Mouse (Mus musculus) limb, embryonic 13.5 days (tissue): Measurements from ENCODE around the gene Frmd8. TPM values are rescaled to one million over a fixed set of nuclear protein-coding genes. Genes with fewer than 3 reads are reported as not detected.

Source experiments
- ATAC-seq: fragments of 200-750 bp; cut with Nextera tagmentation; 2 replicates; pipeline ENCODE4 v1.8.0; 2017; ENCODE audit warnings: low read depth, moderate number of reproducible peaks, moderate TSS enrichment; ENCODE audit not compliant: low FRiP score
- H3K27ac ChIP-seq: fragments of 300-500 bp; sonication (generic); 2 replicates; pipeline ENCODE4 v1.5.1; 2015; ENCODE audit warnings: inconsistent platforms, mild to moderate bottlenecking, moderate library complexity
- H3K27me3 ChIP-seq: fragments of 300-500 bp; sonication (generic); 2 replicates; pipeline ENCODE4 v1.6.1; 2015; ENCODE audit warnings: mild to moderate bottlenecking, inconsistent platforms
- H3K36me3 ChIP-seq: fragments of 300-500 bp; sonication (generic); 2 replicates; pipeline ENCODE4 v1.6.1; 2015; ENCODE audit warnings: inconsistent platforms, mild to moderate bottlenecking, moderate library complexity
- H3K4me1 ChIP-seq: fragments of 300-500 bp; sonication (generic); 2 replicates; pipeline ENCODE4 v1.6.1; 2015; ENCODE audit warnings: inconsistent platforms
- H3K4me2 ChIP-seq: fragments of 300-500 bp; sonication (generic); replicated peaks from 2 replicates; pipeline ENCODE4 v1.6.1; 2015; ENCODE audit warnings: inconsistent platforms, mild to moderate bottlenecking, moderate library complexity
- H3K4me3 ChIP-seq: fragments of 300-500 bp; sonication (generic); 2 replicates; pipeline ENCODE4 v1.5.1; 2015; ENCODE audit warnings: moderate library complexity, mild to moderate bottlenecking, inconsistent platforms
- H3K9ac ChIP-seq: fragments of 300-500 bp; sonication (generic); 2 replicates; pipeline ENCODE4 v1.6.1; 2015; ENCODE audit warnings: mild to moderate bottlenecking, inconsistent platforms
- H3K9me3 ChIP-seq: fragments of 300-500 bp; sonication (generic); 2 replicates; pipeline ENCODE4 v1.6.1; 2016; ENCODE audit warnings: inconsistent platforms
- WGBS: fragments of 180-500 bp; shearing (Covaris S2); methylation state at CpG from one replicate; pipeline ENCODE4 v1.1.7; 2015; 5-methylcytosine and 5-hydroxymethylcytosine counted together
- polyA plus RNA-seq: library from polyadenylated mRNA; unstranded; fragments of >200 nt; fragmentation: Nextera tagmentation; extraction: Ambion mirVana; gene quantifications from 2 replicates; pipeline ENCODE4 v1.2.1, GENCODE M21; 2015

Gene Frmd8
- polyA plus RNA-seq, 1 experiment from 2014 or later, result 32.2 TPM

GRCm38 (mm10) chr19:5863776-5864175 is 11.3 kb downstream of the Frmd8 start:
- H3K27me3 ChIP-seq, result no peaks in the 10 kb centered on the region
- peaks cover 100% of the 10 kb centered on the region for H3K36me3 ChIP-seq
- 96% methylated on average over 5 of the region's 5 CpGs for WGBS
- H3K4me3 ChIP-seq, result no peak overlapping the region
- ATAC-seq, result no peak
- H3K4me2 ChIP-seq, result no peak overlapping the region
- no peak overlapping the region for H3K27ac ChIP-seq
- H3K9me3 ChIP-seq, result peaks cover 5% of the 10 kb centered on the region; the same call in 1 of the 2 replicates
- H3K9ac ChIP-seq, result no peak overlapping the region
- no peaks in the 10 kb centered on the region for H3K4me1 ChIP-seq

GRCm38 (mm10) chr19:5862335-5863085 is 12.6 kb downstream of the Frmd8 start:
- 96% methylated on average over 14 of the region's 14 CpGs for WGBS
- Histone ChIP-seq H3K4me3 (no peak overlapping the region), H3K27me3 (no peaks in the 10 kb centered on the region), H3K9me3 (peaks cover 5% of the 10 kb centered on the region; the same call in 1 of the 2 replicates), H3K9ac (no peak overlapping the region), H3K36me3 (peaks cover 100% of the 10 kb centered on the region), H3K27ac (no peak overlapping the region), H3K4me2 (no peak overlapping the region), H3K4me1 (no peaks in the 10 kb centered on the region)
- ATAC-seq, result no peak

- Histone ChIP-seq H3K9ac (no peak overlapping the region), H3K36me3 (peaks cover 89% of the 10 kb centered on the region), H3K4me2 (no peak overlapping the region), H3K4me1 (no peaks in the 10 kb centered on the region), H3K27ac (no peak overlapping the region), H3K27me3 (no peaks in the 10 kb centered on the region), H3K4me3 (no peak overlapping the region), H3K9me3 (no peaks in the 10 kb centered on the region)
- WGBS, result 83% methylated on average over 9 of the region's 9 CpGs
- ATAC-seq, result no peak
These were observed 18.5 kb downstream of the Frmd8 start for GRCm38 (mm10) chr19:5856604-5857003.

GRCm38 (mm10) chr19:5852035-5852722 is 22.9 kb downstream of the Frmd8 start:
- 82% methylated on average over 12 of the region's 12 CpGs for WGBS
- H3K9me3 ChIP-seq, result no peaks in the 10 kb centered on the region
- H3K27me3 ChIP-seq, result no peaks in the 10 kb centered on the region
- H3K4me3 ChIP-seq, result no peak overlapping the region
- H3K9ac ChIP-seq, result 0 out of 2 replicates have a peak overlapping the region, but pooled peaks have one; percentile 32
- ATAC-seq, result no peak
- H3K36me3 ChIP-seq, result peaks cover 48% of the 10 kb centered on the region
- H3K27ac ChIP-seq, result no peak overlapping the region
- H3K4me1 ChIP-seq, result peaks cover 31% of the 10 kb centered on the region
- H3K4me2 ChIP-seq, result no peak overlapping the region

- H3K9ac ChIP-seq, result 0 out of 2 replicates have a peak overlapping the region, but pooled peaks have one; percentile 32
- WGBS, result 77% methylated on average over 5 of the region's 5 CpGs
- H3K4me2 ChIP-seq, result no peak overlapping the region
- H3K9me3 ChIP-seq, result no peaks in the 10 kb centered on the region
- H3K27me3 ChIP-seq, result no peaks in the 10 kb centered on the region
- peaks cover 42% of the 10 kb centered on the region for H3K36me3 ChIP-seq
- ATAC-seq, result no peak
- peaks cover 38% of the 10 kb centered on the region for H3K4me1 ChIP-seq
- H3K4me3 ChIP-seq, result no peak overlapping the region
- H3K27ac ChIP-seq, result peak overlapping the region; percentile 18; the same call in 1 of the 2 replicates
These were observed 23.5 kb downstream of the Frmd8 start for GRCm38 (mm10) chr19:5851481-5851971.

GRCm38 (mm10) chr19:5850860-5851259 is 24.2 kb downstream of the Frmd8 start:
- H3K9ac ChIP-seq, result no peak overlapping the region
- H3K9me3 ChIP-seq, result no peaks in the 10 kb centered on the region
- H3K4me1 ChIP-seq, result peaks cover 44% of the 10 kb centered on the region
- H3K27ac ChIP-seq, result no peak overlapping the region
- H3K27me3 ChIP-seq, result no peaks in the 10 kb centered on the region
- H3K4me2 ChIP-seq, result no peak overlapping the region
- ATAC-seq, result no peak
- H3K4me3 ChIP-seq, result no peak overlapping the region
- 78% methylated on average over 3 of the region's 3 CpGs for WGBS
- peaks cover 35% of the 10 kb centered on the region for H3K36me3 ChIP-seq

- Histone ChIP-seq H3K4me3 (no peak overlapping the region), H3K4me2 (peak overlapping the region; percentile 71; the same call in 1 of the 2 replicates), H3K36me3 (peaks cover 26% of the 10 kb centered on the region), H3K9me3 (no peaks in the 10 kb centered on the region), H3K27ac (0 out of 2 replicates have a peak overlapping the region, but pooled peaks have one; percentile 12), H3K9ac (0 out of 2 replicates have a peak overlapping the region, but pooled peaks have one; percentile 31), H3K27me3 (no peaks in the 10 kb centered on the region), H3K4me1 (peaks cover 50% of the 10 kb centered on the region)
- 30% methylated on average over 11 of the region's 11 CpGs for WGBS
- peak; percentile 4; the same call in 1 of the 2 replicates for ATAC-seq
These were observed 25.1 kb downstream of the Frmd8 start for GRCm38 (mm10) chr19:5849843-5850527.

GRCm38 (mm10) chr19:5848826-5849672 is 26.0 kb downstream of the Frmd8 start:
- no peak for ATAC-seq
- WGBS, result 29% methylated on average over 13 of the region's 13 CpGs
- H3K4me3 ChIP-seq, result 0 out of 2 replicates have a peak overlapping the region, but pooled peaks have one; percentile 0

GRCm38 (mm10) chr19:5848032-5848825 is 26.8 kb downstream of the Frmd8 start:
- Histone ChIP-seq H3K4me1 (peaks cover 68% of the 10 kb centered on the region), H3K36me3 (peaks cover 20% of the 10 kb centered on the region), H3K9me3 (no peaks in the 10 kb centered on the region), H3K4me3 (0 out of 2 replicates have a peak overlapping the region, but pooled peaks have one; percentile 42), H3K27me3 (no peaks in the 10 kb centered on the region), H3K27ac (peak overlapping the region; percentile 97), H3K4me2 (peak overlapping the region; percentile 71), H3K9ac (peak overlapping the region; percentile 56)
- ATAC-seq, result no peak
- 47% methylated on average over 14 of the region's 14 CpGs for WGBS

More at GRCm38 (mm10) chr19:5848826-5849672, 26.0 kb downstream of the Frmd8 start:
- Histone ChIP-seq H3K9me3 (no peaks in the 10 kb centered on the region), H3K4me1 (peaks cover 59% of the 10 kb centered on the region), H3K36me3 (peaks cover 20% of the 10 kb centered on the region), H3K4me2 (peak overlapping the region; percentile 71), H3K27me3 (no peaks in the 10 kb centered on the region), H3K27ac (peak overlapping the region; percentile 97), H3K9ac (peak overlapping the region; percentile 56)

GRCm38 (mm10) chr19:5847306-5847796 is 27.7 kb downstream of the Frmd8 start:
- H3K4me1 ChIP-seq, result peaks cover 76% of the 10 kb centered on the region
- H3K9me3 ChIP-seq, result no peaks in the 10 kb centered on the region
- WGBS, result 40% methylated on average over 4 of the region's 4 CpGs
- H3K4me3 ChIP-seq, result peak overlapping the region; percentile 42
- peak overlapping the region; percentile 56 for H3K9ac ChIP-seq
- peak overlapping the region; percentile 97 for H3K27ac ChIP-seq
- ATAC-seq, result no peak
- peaks cover 11% of the 10 kb centered on the region for H3K36me3 ChIP-seq
- peak overlapping the region; percentile 71 for H3K4me2 ChIP-seq
- H3K27me3 ChIP-seq, result no peaks in the 10 kb centered on the region
